Mouse (Mus musculus) heart, embryonic 13.5 days (tissue): ENCODE results near the gene Parg. TPM values are rescaled to one million over a fixed set of nuclear protein-coding genes. Genes with fewer than 3 reads are reported as not detected.

Source experiments
- ATAC-seq: fragments of 200-750 bp; cut with Nextera tagmentation; 2 replicates; pipeline ENCODE4 v1.8.0; 2017; ENCODE audit warnings: moderate TSS enrichment; ENCODE audit not compliant: insufficient number of reproducible peaks, low FRiP score, low TSS enrichment; ENCODE audit errors: extremely low read depth
- H3K27ac ChIP-seq: fragments of 300-500 bp; sonication (generic); replicated peaks from 2 replicates; pipeline ENCODE4 v1.5.1; 2015; ENCODE audit warnings: moderate library complexity, mild to moderate bottlenecking, inconsistent platforms
- H3K27me3 ChIP-seq: fragments of 300-500 bp; sonication (generic); replicated peaks from 2 replicates; pipeline ENCODE4 v1.6.1; 2015; ENCODE audit warnings: mild to moderate bottlenecking, inconsistent platforms
- H3K36me3 ChIP-seq: fragments of 300-500 bp; sonication (generic); 2 replicates; pipeline ENCODE4 v1.6.1; 2015; ENCODE audit warnings: mild to moderate bottlenecking, inconsistent platforms
- H3K4me1 ChIP-seq: fragments of 300-500 bp; sonication (generic); 2 replicates; pipeline ENCODE4 v1.6.1; 2015; ENCODE audit warnings: inconsistent platforms
- H3K4me2 ChIP-seq: fragments of 300-500 bp; sonication (generic); 2 replicates; pipeline ENCODE4 v1.6.1; 2015; ENCODE audit warnings: inconsistent platforms, mild to moderate bottlenecking, moderate library complexity
- H3K4me3 ChIP-seq: fragments of 300-500 bp; sonication (generic); 2 replicates; pipeline ENCODE4 v1.5.1; 2015; ENCODE audit warnings: moderate library complexity, mild to moderate bottlenecking, inconsistent platforms
- H3K9ac ChIP-seq: fragments of 300-500 bp; sonication (generic); 2 replicates; pipeline ENCODE4 v1.6.1; 2015; ENCODE audit warnings: inconsistent platforms, mild to moderate bottlenecking, moderate library complexity
- H3K9me3 ChIP-seq: fragments of 300-500 bp; sonication (generic); 2 replicates; pipeline ENCODE4 v1.6.1; 2016; ENCODE audit warnings: inconsistent platforms
- WGBS: fragments of 180-500 bp; shearing (Covaris S2); methylation state at CpG from one replicate; pipeline ENCODE4 v1.1.7; 2015; ENCODE audit warnings: mixed read lengths; 5-methylcytosine and 5-hydroxymethylcytosine counted together
- polyA plus RNA-seq: library from polyadenylated mRNA; unstranded; fragments of >200 nt; fragmentation: Nextera tagmentation; extraction: Ambion mirVana; gene quantifications from 2 replicates; pipeline ENCODE4 v1.2.1, GENCODE M21; 2015

Parg gene
- polyA plus RNA-seq, 1 experiment from 2014 or later = 22.3 TPM

GRCm38 (mm10) chr14:32260830-32261229, 59.1 kb downstream of the Parg start:
- 43% methylated on average over 6 of the region's 6 CpGs for WGBS
- H3K4me3 ChIP-seq = no peak overlapping the region
- no peak overlapping the region for H3K27ac ChIP-seq
- no peak for ATAC-seq
- H3K4me1 ChIP-seq = no peaks in the 10 kb centered on the region
- no peak overlapping the region for H3K4me2 ChIP-seq
- no peaks in the 10 kb centered on the region for H3K27me3 ChIP-seq
- H3K36me3 ChIP-seq = peaks cover 50% of the 10 kb centered on the region
- H3K9me3 ChIP-seq = no peaks in the 10 kb centered on the region
- H3K9ac ChIP-seq = no peak overlapping the region

- Histone ChIP-seq H3K9me3 (no peaks in the 10 kb centered on the region), H3K4me3 (no peak overlapping the region), H3K36me3 (peaks cover 48% of the 10 kb centered on the region), H3K27ac (no peak overlapping the region), H3K27me3 (no peaks in the 10 kb centered on the region), H3K4me2 (no peak overlapping the region), H3K9ac (no peak overlapping the region), H3K4me1 (no peaks in the 10 kb centered on the region)
- WGBS = 80% methylated on average over 2 of the region's 2 CpGs
- no peak for ATAC-seq
Measured at GRCm38 (mm10) chr14:32261741-32262140, 60.0 kb downstream of the Parg start.

- Histone ChIP-seq H3K9ac (no peak overlapping the region), H3K27me3 (no peaks in the 10 kb centered on the region), H3K9me3 (no peaks in the 10 kb centered on the region), H3K4me3 (no peak overlapping the region), H3K36me3 (peaks cover 39% of the 10 kb centered on the region), H3K4me1 (no peaks in the 10 kb centered on the region), H3K27ac (no peak overlapping the region), H3K4me2 (no peak overlapping the region)
- no peak for ATAC-seq
- WGBS = 59% methylated on average over 2 of the region's 2 CpGs
Measured at GRCm38 (mm10) chr14:32268999-32269398, 67.2 kb downstream of the Parg start.

GRCm38 (mm10) chr14:32269589-32269988, 67.8 kb downstream of the Parg start:
- Histone ChIP-seq H3K9ac (no peak overlapping the region), H3K4me2 (no peak overlapping the region), H3K9me3 (no peaks in the 10 kb centered on the region), H3K4me3 (no peak overlapping the region), H3K27ac (no peak overlapping the region), H3K4me1 (no peaks in the 10 kb centered on the region), H3K36me3 (peaks cover 37% of the 10 kb centered on the region), H3K27me3 (no peaks in the 10 kb centered on the region)
- WGBS = 90% methylated on average over 4 of the region's 4 CpGs
- ATAC-seq = no peak

GRCm38 (mm10) chr14:32301622-32302021, 99.9 kb downstream of the Parg start:
- H3K4me3 ChIP-seq = no peak overlapping the region
- H3K27me3 ChIP-seq = no peaks in the 10 kb centered on the region
- no peak overlapping the region for H3K27ac ChIP-seq
- no peak overlapping the region for H3K9ac ChIP-seq
- peaks cover 32% of the 10 kb centered on the region for H3K36me3 ChIP-seq
- no peak overlapping the region for H3K4me2 ChIP-seq
- no peak for ATAC-seq
- H3K4me1 ChIP-seq = no peaks in the 10 kb centered on the region
- no peaks in the 10 kb centered on the region for H3K9me3 ChIP-seq
- 79% methylated on average over 12 of the region's 12 CpGs for WGBS

GRCm38 (mm10) chr14:32302423-32302822, 100.7 kb downstream of the Parg start:
- H3K36me3 ChIP-seq = peaks cover 27% of the 10 kb centered on the region
- WGBS = 85% methylated on average over 7 of the region's 7 CpGs

GRCm38 (mm10) chr14:32304921-32305320, 103.2 kb downstream of the Parg start:
- ATAC-seq = no peak
- Histone ChIP-seq H3K36me3 (peaks cover 11% of the 10 kb centered on the region; the same call in 1 of the 2 replicates), H3K4me2 (no peak overlapping the region), H3K9me3 (no peaks in the 10 kb centered on the region), H3K9ac (no peak overlapping the region), H3K4me1 (no peaks in the 10 kb centered on the region), H3K4me3 (no peak overlapping the region), H3K27ac (no peak overlapping the region), H3K27me3 (no peaks in the 10 kb centered on the region)
- WGBS = 82% methylated on average over 8 of the region's 8 CpGs

More at GRCm38 (mm10) chr14:32302423-32302822, 100.7 kb downstream of the Parg start:
- no peak overlapping the region for H3K9ac ChIP-seq
- no peaks in the 10 kb centered on the region for H3K9me3 ChIP-seq
- no peak for ATAC-seq
- no peaks in the 10 kb centered on the region for H3K4me1 ChIP-seq
- no peak overlapping the region for H3K4me2 ChIP-seq
- no peaks in the 10 kb centered on the region for H3K27me3 ChIP-seq
- H3K4me3 ChIP-seq = no peak overlapping the region
- no peak overlapping the region for H3K27ac ChIP-seq

- WGBS = 36% methylated on average over 8 of the region's 8 CpGs
- Histone ChIP-seq H3K27ac (no peak overlapping the region), H3K4me2 (no peak overlapping the region), H3K9ac (no peak overlapping the region), H3K4me3 (no peak overlapping the region), H3K9me3 (no peaks in the 10 kb centered on the region), H3K4me1 (no peaks in the 10 kb centered on the region), H3K36me3 (no peaks in the 10 kb centered on the region), H3K27me3 (no peaks in the 10 kb centered on the region)
- ATAC-seq = no peak
Measured at GRCm38 (mm10) chr14:32309876-32310275, 108.1 kb downstream of the Parg start.

- Histone ChIP-seq H3K4me2 (no peak overlapping the region), H3K9me3 (no peaks in the 10 kb centered on the region), H3K4me3 (no peak overlapping the region), H3K9ac (no peak overlapping the region), H3K27ac (no peak overlapping the region), H3K27me3 (no peaks in the 10 kb centered on the region), H3K4me1 (no peaks in the 10 kb centered on the region), H3K36me3 (no peaks in the 10 kb centered on the region)
- WGBS = 85% methylated on average over 2 of the region's 2 CpGs
- no peak for ATAC-seq
Measured at GRCm38 (mm10) chr14:32311381-32312035, 109.8 kb downstream of the Parg start.

GRCm38 (mm10) chr14:32317822-32318221, 116.1 kb downstream of the Parg start:
- no peak for ATAC-seq
- 5% methylated on average over 4 of the region's 4 CpGs for WGBS
- H3K4me3 ChIP-seq = no peak overlapping the region
- no peaks in the 10 kb centered on the region for H3K9me3 ChIP-seq
- peaks cover 8% of the 10 kb centered on the region; the same call in 1 of the 2 replicates for H3K4me1 ChIP-seq
- no peak overlapping the region for H3K27ac ChIP-seq
- no peaks in the 10 kb centered on the region for H3K36me3 ChIP-seq
- H3K4me2 ChIP-seq = no peak overlapping the region
- H3K27me3 ChIP-seq = no peaks in the 10 kb centered on the region
- no peak overlapping the region for H3K9ac ChIP-seq

- Histone ChIP-seq H3K9ac (peak within 1 kb of the TSS; percentile 83), H3K27me3 (no peaks in the 10 kb centered on the region; the same call in 1 of the 2 replicates), H3K4me2 (peak within 1 kb of the TSS; percentile 88), H3K4me3 (peak within 1 kb of the TSS; percentile 74), H3K27ac (no peak within 1 kb of the TSS), H3K4me1 (peaks cover 8% of the 10 kb centered on the region; the same call in 1 of the 2 replicates), H3K36me3 (no peaks in the 10 kb centered on the region), H3K9me3 (no peaks in the 10 kb centered on the region)
- ATAC-seq = 0 out of 2 replicates have a peak, but pooled peaks have one; percentile 46
- WGBS = 3% methylated on average over 48 of the region's 50 CpGs
Measured at GRCm38 (mm10) chr14:32321732-32322685, 120.3 kb downstream of the Parg start, which contains the start of gene Ogdhl. Ogdhl (plus strand) TSS chr14:32322019.
